Comparison of ENCODE assay signal across 8 mouse cellular contexts in the genomic region with DNA sequence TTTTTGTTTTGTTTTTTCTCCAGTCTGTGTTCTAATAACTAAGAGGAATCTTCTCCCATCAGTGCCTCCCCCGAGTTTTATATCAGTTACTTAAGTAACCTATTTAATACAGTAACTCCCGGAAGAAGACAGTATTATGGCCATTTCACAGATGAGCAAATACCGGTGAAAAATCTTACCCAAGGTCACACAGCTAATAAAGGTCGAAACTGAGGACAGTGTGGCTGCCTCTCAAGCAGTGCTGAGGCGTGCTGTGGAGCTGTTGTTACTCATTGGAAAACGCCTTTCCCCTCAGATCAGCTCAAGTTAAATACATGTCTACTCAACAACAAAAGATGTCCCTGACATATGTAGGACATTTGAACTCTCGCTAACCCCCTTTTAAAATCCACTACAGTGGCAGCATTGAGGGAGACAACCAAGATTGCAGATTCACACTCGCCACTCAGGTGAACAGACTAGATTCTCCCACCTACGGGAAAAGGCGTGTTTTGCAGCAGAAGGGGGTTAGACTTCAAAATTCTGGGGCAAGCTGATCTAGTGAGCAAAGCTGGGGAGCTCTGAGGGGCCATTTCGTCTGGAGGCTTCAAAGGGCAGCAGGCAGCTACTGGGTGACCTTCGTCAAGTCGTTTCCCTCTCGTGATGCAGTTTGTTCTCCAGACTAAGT. TPM values are rescaled to one million over a fixed set of nuclear protein-coding genes. Genes with fewer than 3 reads are reported as not detected.
DNase-seq lines count a peak whose midpoint lies in the region; ATAC-seq and TF ChIP-seq lines count a peak whose summit lies in the region.

No protein-coding gene starts in this region.

- peak overlapping the region; percentile 55 for H3K4me3 ChIP-seq in thymus, adult 2 months (ENCODE audit: control insufficient read depth, insufficient read depth, low read length)
- peak overlapping the region; percentile 72 for H3K4me3 ChIP-seq in limb, embryonic 10.5 days
- H3K4me3 ChIP-seq in olfactory bulb, adult 2 months (ENCODE audit: insufficient read depth, low read depth, low read length): peak overlapping the region; percentile 94

- peaks cover 16% of the 10 kb centered on the region for H3K36me3 ChIP-seq in thymus, adult 2 months (ENCODE audit: control insufficient read depth, insufficient read depth, low read length)
- H3K36me3 ChIP-seq in limb, embryonic 10.5 days: peaks cover 34% of the 10 kb centered on the region

- no peak for TF ChIP-seq POLR2A in thymus, adult 2 months (IDR thresholded peaks at IDR 0.05; ENCODE audit: control insufficient read depth, extremely low read depth, insufficient read depth, low read length, poor library complexity)
- no peak for TF ChIP-seq POLR2A in olfactory bulb, adult 2 months (IDR thresholded peaks at IDR 0.05; ENCODE audit: insufficient read depth, low read depth, low read length)

- no peak overlapping the region for H3K27ac ChIP-seq in thymus, adult 2 months (ENCODE audit: control insufficient read depth, insufficient read depth, low read length)
- peak overlapping the region; percentile 91 for H3K27ac ChIP-seq in limb, embryonic 10.5 days
- H3K27ac ChIP-seq in olfactory bulb, adult 2 months (ENCODE audit: insufficient read depth, low read depth, low read length): peak overlapping the region; percentile 92

- ATAC-seq in megakaryocyte-erythroid progenitor cell, adult 5-6 weeks (replicated peaks; ENCODE audit: low FRiP score, low TSS enrichment, poor library complexity, severe bottlenecking): no peak

- WGBS in thymus, adult 2 months: 23% methylated on average over 14 of the region's 14 CpGs
- 38% methylated on average over 14 of the region's 14 CpGs for WGBS in limb, embryonic 10.5 days
- 14% methylated on average over 14 of the region's 14 CpGs for WGBS in olfactory bulb, adult 2 months

- no peaks in the 10 kb centered on the region for H3K9me3 ChIP-seq in limb, embryonic 10.5 days (replicated peaks)

- no peak for TF ChIP-seq CTCF in thymus, adult 2 months (IDR thresholded peaks at IDR 0.05; ENCODE audit: borderline replicate concordance, control insufficient read depth, extremely low read depth, insufficient read depth, low read length, poor library complexity)
- TF ChIP-seq CTCF in olfactory bulb, adult 2 months (IDR thresholded peaks at IDR 0.05; ENCODE audit: insufficient read depth, low read depth, low read length): no peak

- peak; percentile 40 for DNase-seq in adrenal gland, postnatal 10 days
- DNase-seq in adrenal gland, postnatal 4 days (ENCODE audit: low spot score in 2 of 2): no peak
- DNase-seq in thymus, adult 2 months: peak; percentile 24
- no peak for DNase-seq in thymus, postnatal 10 days (ENCODE audit: low spot score in 2 of 2)
- DNase-seq in limb, embryonic 10.5 days (ENCODE audit: low spot score): peak; percentile 31
- DNase-seq in retina, postnatal 1 day: no peak

- peaks cover 9% of the 10 kb centered on the region for H3K4me1 ChIP-seq in thymus, adult 2 months (replicated peaks; ENCODE audit: control insufficient read depth, insufficient read depth, low read length)
- peaks cover 16% of the 10 kb centered on the region for H3K4me1 ChIP-seq in limb, embryonic 10.5 days
- H3K4me1 ChIP-seq in olfactory bulb, adult 2 months (ENCODE audit: control insufficient read depth, insufficient read depth, low read length): peaks cover 16% of the 10 kb centered on the region

- H3K27me3 ChIP-seq in thymus, adult 2 months (ENCODE audit: control insufficient read depth, insufficient read depth, low read length): no peaks in the 10 kb centered on the region
- no peaks in the 10 kb centered on the region for H3K27me3 ChIP-seq in limb, embryonic 10.5 days (ENCODE audit: low read depth, poor library complexity, severe bottlenecking)

RNA-seq across cellular contexts. Expression of a gene that starts 0.9 kb away (rescaled TPM):
- 100 to 1,000 TPM; 629 to 669 TPM for total RNA-seq in adrenal gland, postnatal 10 days (2021)
- total RNA-seq in adrenal gland, postnatal 4 days (2021): 100 to 1,000 TPM; 406 to 421 TPM
- polyA plus RNA-seq in thymus, adult 2 months (2012; rRNA removed): 227 and 278 TPM in 2 replicates
- polyA plus RNA-seq in limb, embryonic 10.5 days (2016; fragmentation: Nextera tagmentation; extraction: Ambion mirVana): 243 and 262 TPM in 2 replicates
- polyA plus RNA-seq in olfactory bulb, adult 2 months (2012; ENCODE audit: insufficient read depth, insufficient read length, low replicate concordance, missing spikeins): not detected in 2 replicates
- total RNA-seq in megakaryocyte-erythroid progenitor cell, adult 5-6 weeks (2014; fragmentation: Nextera tagmentation): 273 and 274 TPM in 2 replicates
- total RNA-seq in megakaryocyte-erythroid progenitor cell, adult 5-6 weeks (2017): 71.1 and 145 TPM in 2 replicates

RNA-seq across cellular contexts. Expression of a gene that starts 14.5 kb away (rescaled TPM):
- 100 to 1,000 TPM; 159 to 168 TPM for total RNA-seq in adrenal gland, postnatal 10 days (2021)
- total RNA-seq in adrenal gland, postnatal 4 days (2021): 100 to 1,000 TPM; 125 to 127 TPM
- polyA plus RNA-seq in thymus, adult 2 months (2012; rRNA removed): 218 and 230 TPM in 2 replicates
- polyA plus RNA-seq in limb, embryonic 10.5 days (2016; fragmentation: Nextera tagmentation; extraction: Ambion mirVana): 211 and 212 TPM in 2 replicates
- polyA plus RNA-seq in olfactory bulb, adult 2 months (2012; ENCODE audit: insufficient read depth, insufficient read length, low replicate concordance, missing spikeins): not detected in 2 replicates
- 115 and 141 TPM in 2 replicates for total RNA-seq in megakaryocyte-erythroid progenitor cell, adult 5-6 weeks (2014; fragmentation: Nextera tagmentation)
- total RNA-seq in megakaryocyte-erythroid progenitor cell, adult 5-6 weeks (2017): 40.8 and 61.0 TPM in 2 replicates

RNA-seq across cellular contexts. Expression of a gene that starts 14.5 kb away (rescaled TPM):
- 1 to 10 TPM; 3.5 to 3.7 TPM for total RNA-seq in adrenal gland, postnatal 10 days (2021)
- 1 to 10 TPM; 4.7 to 5.1 TPM for total RNA-seq in adrenal gland, postnatal 4 days (2021)
- 1.7 and 2.3 TPM in 2 replicates for polyA plus RNA-seq in thymus, adult 2 months (2012; rRNA removed)
- polyA plus RNA-seq in limb, embryonic 10.5 days (2016; fragmentation: Nextera tagmentation; extraction: Ambion mirVana): 5.4 and 7.4 TPM in 2 replicates
- not detected in 2 replicates for polyA plus RNA-seq in olfactory bulb, adult 2 months (2012; ENCODE audit: insufficient read depth, insufficient read length, low replicate concordance, missing spikeins)
- 26.4 and 26.9 TPM in 2 replicates for total RNA-seq in megakaryocyte-erythroid progenitor cell, adult 5-6 weeks (2014; fragmentation: Nextera tagmentation)
- 21.3 and 24.9 TPM in 2 replicates for total RNA-seq in megakaryocyte-erythroid progenitor cell, adult 5-6 weeks (2017)

RNA-seq across cellular contexts. Expression of a gene that starts 14.5 kb away (rescaled TPM):
- total RNA-seq in adrenal gland, postnatal 10 days (2021): 10 to 100 TPM; 57.0 to 62.5 TPM
- total RNA-seq in adrenal gland, postnatal 4 days (2021): 10 to 100 TPM; 82.6 to 96.8 TPM
- 118 and 150 TPM in 2 replicates for polyA plus RNA-seq in thymus, adult 2 months (2012; rRNA removed)
- polyA plus RNA-seq in limb, embryonic 10.5 days (2016; fragmentation: Nextera tagmentation; extraction: Ambion mirVana): 19.0 and 29.2 TPM in 2 replicates
- polyA plus RNA-seq in olfactory bulb, adult 2 months (2012; ENCODE audit: insufficient read depth, insufficient read length, low replicate concordance, missing spikeins): not detected in 2 replicates
- 16.9 and 34.9 TPM in 2 replicates for total RNA-seq in megakaryocyte-erythroid progenitor cell, adult 5-6 weeks (2014; fragmentation: Nextera tagmentation)
- 17.9 and 24.4 TPM in 2 replicates for total RNA-seq in megakaryocyte-erythroid progenitor cell, adult 5-6 weeks (2017)

RNA-seq across cellular contexts. Expression of a gene that starts 26.8 kb away (rescaled TPM):
- total RNA-seq in adrenal gland, postnatal 10 days (2021): 10 to 100 TPM; 32.2 to 35.4 TPM
- 10 to 100 TPM; 52.1 to 52.6 TPM for total RNA-seq in adrenal gland, postnatal 4 days (2021)
- polyA plus RNA-seq in thymus, adult 2 months (2012; rRNA removed): 12.6 and 15.7 TPM in 2 replicates
- 0.80 and 2.9 TPM in 2 replicates for polyA plus RNA-seq in limb, embryonic 10.5 days (2016; fragmentation: Nextera tagmentation; extraction: Ambion mirVana)
- polyA plus RNA-seq in olfactory bulb, adult 2 months (2012; ENCODE audit: insufficient read depth, insufficient read length, low replicate concordance, missing spikeins): not detected in 2 replicates
- 4.8 TPM in 1 of 2 replicates, not detected in the other for total RNA-seq in megakaryocyte-erythroid progenitor cell, adult 5-6 weeks (2014; fragmentation: Nextera tagmentation)
- total RNA-seq in megakaryocyte-erythroid progenitor cell, adult 5-6 weeks (2017): 0.46 TPM in 1 of 2 replicates, not detected in the other

Comparison
In these comparisons a context has a peak if more than half of its experiments do, and no peak if none do; other contexts are left out.
1. DNase-seq: peak in adrenal gland, postnatal 10 days (single experiment), thymus, adult 2 months (single experiment) and limb, embryonic 10.5 days (single experiment); none in adrenal gland, postnatal 4 days (0 of 2), thymus, postnatal 10 days (0 of 2) and retina, postnatal 1 day (single experiment).
2. Peak in every context shown above with its lines, with median percentiles within 50 percentile points of each other: H3K4me3 ChIP-seq.